Mouse (Mus musculus) left cerebral cortex, postnatal 10 days (tissue): Measurements from ENCODE around the gene Bcs1l. TPM values are rescaled to one million over a fixed set of nuclear protein-coding genes. Genes with fewer than 3 reads are reported as not detected.

Experiments
- DNase-seq, 2 experiments: peaks; one replicate each; pipeline ENCODE4 v3.0.0; 2021 to 2022; ENCODE audit warnings: low spot score in 2 of 2, mixed read lengths in 1 of 2; ENCODE audit errors: extremely low spot score in 1 of 2
- intact Hi-C: fragments of 180-260 bp; cut with DNase I; formaldehyde crosslinking; loops from one replicate; pipeline ENCODE4 v1.15.1; 2025
- total RNA-seq, 2 experiments: library from RNA; stranded (reverse); gene quantifications; 2 replicates each; pipeline ENCODE4 v1.2.3; 2021

The Bcs1l gene
- 10 to 100 TPM; 21.2 to 23.1 TPM for total RNA-seq

GRCm38 (mm10) chr1:74587773-74588445, at the start of gene Bcs1l, which contains the start of gene Zfp142:
Gene Bcs1l (plus strand): TSS chr1:74588289.
Gene Zfp142 (minus strand): TSS chr1:74588246.
- intact Hi-C loops = no loop called here

DNA sequence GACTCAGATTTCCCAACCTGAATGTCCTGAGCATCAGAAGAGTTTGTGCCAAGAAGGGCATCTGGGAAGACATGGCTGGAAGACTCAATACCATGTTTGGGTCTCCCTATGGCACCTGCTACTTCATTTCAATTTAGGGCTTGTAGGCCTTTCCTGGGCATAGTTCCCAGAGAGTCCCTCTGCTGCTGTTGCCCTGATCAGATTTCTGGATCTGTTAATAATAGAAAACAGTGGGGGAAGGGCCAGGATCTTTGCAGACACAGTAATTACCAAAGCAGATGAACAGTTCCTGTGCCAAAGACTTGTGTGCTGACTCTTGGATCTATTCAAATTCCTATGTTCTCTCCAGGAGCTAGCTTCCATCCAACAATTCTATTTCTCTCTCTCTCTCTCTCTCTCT, 49.4 kb upstream of the Bcs1l start:
- DNase-seq = peak in 1 of 2 experiments; percentile 55
- intact Hi-C loops = no loop called here

More at GRCm38 (mm10) chr1:74587773-74588445, at the start of gene Bcs1l, which contains the start of gene Zfp142:
- DNase-seq = peak; percentile 99

DNA sequence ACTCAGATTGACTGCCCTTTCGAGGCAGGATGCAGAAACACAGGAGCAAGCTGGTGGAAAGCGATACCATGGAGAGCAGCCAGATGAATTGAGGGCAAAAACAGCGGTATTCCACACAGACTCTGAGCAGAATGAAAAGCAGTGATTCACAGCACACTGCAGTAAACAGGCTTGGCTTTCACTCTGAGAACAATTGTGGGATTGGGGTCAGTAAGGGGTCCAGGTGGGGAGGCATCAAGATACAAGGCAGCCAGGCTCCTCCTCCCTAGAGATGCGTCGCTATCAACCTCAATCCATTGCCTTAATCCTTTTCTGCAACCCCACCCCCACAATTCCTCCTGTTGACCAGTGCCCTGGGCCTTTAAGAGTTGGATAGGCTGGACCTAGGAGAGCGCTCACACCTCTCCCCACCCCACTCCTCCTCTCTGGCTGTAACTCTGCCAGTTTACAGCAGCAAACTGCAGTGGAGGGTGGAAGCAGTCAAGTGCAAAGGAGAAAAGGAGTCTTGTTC, 45.6 kb upstream of the Bcs1l start, which contains the start of gene Plcd4:
TSS of gene Plcd4 (plus strand) at position 438 of the 511 bp plus-strand sequence.
- intact Hi-C loops = no loop called here
- DNase-seq = peak; percentile 20 to 35

DNA sequence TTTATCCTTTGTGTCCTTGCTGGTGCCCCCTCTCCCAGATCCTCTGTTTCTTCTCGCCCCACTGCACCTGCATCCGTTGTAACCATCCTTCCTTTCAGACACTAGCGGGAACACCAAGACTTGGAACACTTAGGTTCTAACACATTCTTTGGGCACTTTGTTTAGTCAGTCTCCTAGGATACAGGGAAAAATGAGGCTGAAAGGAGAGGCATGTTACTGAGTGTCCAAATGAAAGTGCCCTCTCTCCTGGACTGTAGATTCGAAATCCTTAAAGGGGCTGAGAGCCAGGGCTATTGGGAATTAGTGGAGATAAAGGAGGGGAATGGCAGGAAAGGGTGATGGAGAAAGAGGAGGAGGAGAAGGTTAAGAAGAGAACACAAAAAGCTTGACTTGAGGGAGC, 43.9 kb upstream of the Bcs1l start, which contains the start of gene Usp37:
TSS of gene Usp37 (minus strand) at position 101 of the 400 bp plus-strand sequence.
- intact Hi-C loops = no loop called here
- no peak for DNase-seq

- DNase-seq = no peak
- intact Hi-C loops = no loop called here
Observed at GRCm38 (mm10) chr1:74559061-74559460, 29.0 kb upstream of the Bcs1l start.

- no peak for DNase-seq
- intact Hi-C loops = no loop called here
Observed at GRCm38 (mm10) chr1:74565834-74566233, 22.3 kb upstream of the Bcs1l start.

GRCm38 (mm10) chr1:74569739-74570719, 18.1 kb upstream of the Bcs1l start:
- intact Hi-C loops = loop anchor here (5.0 to 10.0 kb wide), 2 partner anchors 43 to 95 kb away; no protein-coding TSS in a partner anchor
- DNase-seq = no peak

DNA sequence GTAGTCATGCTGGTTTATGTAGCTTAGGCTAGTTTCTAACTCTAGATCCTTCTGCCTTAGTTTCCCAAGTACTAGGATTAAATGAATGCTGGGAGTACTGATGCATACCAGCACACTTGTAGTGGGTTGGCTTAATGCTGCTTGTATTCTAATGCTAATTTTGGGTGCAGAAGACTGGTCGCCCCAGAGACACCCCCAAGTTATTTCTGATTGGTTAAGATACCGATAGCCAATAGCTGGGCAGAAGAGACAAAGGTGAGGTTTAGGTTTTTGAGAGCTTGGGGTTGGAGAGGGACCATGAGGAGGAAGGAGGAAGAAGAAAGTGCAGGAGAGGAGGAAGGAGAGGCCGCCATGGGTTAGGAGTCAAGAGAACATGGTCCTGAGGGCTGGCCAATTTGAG, 5.5 kb upstream of the Bcs1l start:
- intact Hi-C loops = no loop called here
- no peak for DNase-seq

DNA sequence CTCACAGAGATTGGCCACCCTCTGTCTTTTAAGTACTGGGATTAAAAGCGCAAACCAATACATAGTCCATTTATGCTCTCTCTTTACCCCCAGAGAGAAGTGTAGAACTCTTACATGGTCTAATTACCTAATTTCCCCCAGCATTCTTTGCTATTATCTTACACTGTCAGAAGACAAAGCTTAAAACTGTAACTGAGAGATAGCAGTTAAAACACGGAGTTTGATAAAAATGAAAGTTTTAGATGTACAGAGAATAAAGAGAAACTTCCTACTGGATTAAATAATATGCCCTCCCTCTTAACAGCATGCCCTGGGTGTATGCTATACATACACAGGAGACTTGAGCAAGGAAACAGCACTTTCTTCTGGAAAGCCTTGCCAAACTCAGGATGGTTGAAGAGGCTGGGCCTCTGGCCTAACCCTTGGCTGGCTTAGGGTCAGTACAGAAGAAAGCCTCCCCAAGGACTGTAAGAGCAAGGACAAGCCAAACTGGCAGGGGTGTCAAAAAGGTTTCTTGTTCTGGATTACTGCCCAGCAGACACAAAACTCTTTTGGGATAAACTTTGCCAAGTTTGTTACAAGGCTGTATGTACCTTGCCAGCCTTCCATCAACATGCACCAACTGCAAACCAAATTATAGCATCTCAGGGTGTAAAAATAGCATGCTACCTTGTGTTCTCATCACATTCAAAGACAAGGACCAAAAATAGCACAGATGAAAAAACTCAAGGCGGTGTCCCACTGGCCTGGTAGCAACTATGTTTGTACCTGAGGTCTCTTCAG, 3.3 kb upstream of the Bcs1l start:
- DNase-seq = no peak
- intact Hi-C loops = no loop called here

GRCm38 (mm10) chr1:74587233-74587772, 786 bp upstream of the Bcs1l start:
- intact Hi-C loops = no loop called here
- no peak for DNase-seq

- DNase-seq = no peak
Observed at GRCm38 (mm10) chr1:74594434-74594833, 6.3 kb downstream of the Bcs1l start.

GRCm38 (mm10) chr1:74600501-74601266, 12.6 kb downstream of the Bcs1l start:
- intact Hi-C loops = no loop called here
- DNase-seq = no peak

More at GRCm38 (mm10) chr1:74594434-74594833, 6.3 kb downstream of the Bcs1l start:
- intact Hi-C loops = no loop called here

DNA sequence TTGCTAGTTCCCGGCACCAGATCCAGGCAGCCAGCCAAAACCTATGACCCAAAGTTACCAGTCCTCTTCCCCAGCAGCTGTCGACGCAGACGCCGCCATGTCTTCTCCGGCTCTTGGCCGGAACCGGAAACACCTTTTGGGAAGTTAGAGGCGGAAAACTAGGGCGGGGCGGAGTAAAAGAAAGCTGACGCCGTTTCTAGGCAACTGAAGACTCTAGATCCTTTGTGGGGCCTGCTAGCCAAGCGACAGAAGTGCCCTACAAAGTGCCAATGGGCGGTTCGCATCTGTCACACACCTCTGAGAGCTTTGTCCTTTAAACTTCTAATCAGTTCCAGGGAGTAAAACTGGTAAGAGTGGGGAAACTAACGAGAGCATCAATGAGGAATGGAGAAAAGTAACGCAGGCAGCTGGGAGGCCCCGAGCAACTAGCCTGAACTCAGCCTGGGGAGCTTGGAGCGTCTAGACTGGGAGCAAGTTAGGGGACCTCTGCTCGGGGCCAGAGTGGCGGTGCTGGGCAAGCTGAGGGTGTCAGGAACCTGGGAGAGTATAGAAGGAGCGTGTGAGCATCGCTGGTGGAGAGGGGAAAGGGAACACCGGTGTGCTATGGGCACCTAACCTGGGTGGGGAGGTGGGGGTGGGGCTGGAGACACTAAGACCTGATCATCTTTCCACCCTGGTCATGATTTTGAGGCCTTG, 13.3 kb downstream of the Bcs1l start, which contains the start of the genes Rnf25 and Stk36:
TSS of gene Rnf25 (minus strand) at position 131 of the 696 bp plus-strand sequence.
TSS of gene Stk36 (plus strand) at position 179 of the 696 bp plus-strand sequence.
- intact Hi-C loops = no loop called here
- DNase-seq = peak; percentile 89 to 90

DNA sequence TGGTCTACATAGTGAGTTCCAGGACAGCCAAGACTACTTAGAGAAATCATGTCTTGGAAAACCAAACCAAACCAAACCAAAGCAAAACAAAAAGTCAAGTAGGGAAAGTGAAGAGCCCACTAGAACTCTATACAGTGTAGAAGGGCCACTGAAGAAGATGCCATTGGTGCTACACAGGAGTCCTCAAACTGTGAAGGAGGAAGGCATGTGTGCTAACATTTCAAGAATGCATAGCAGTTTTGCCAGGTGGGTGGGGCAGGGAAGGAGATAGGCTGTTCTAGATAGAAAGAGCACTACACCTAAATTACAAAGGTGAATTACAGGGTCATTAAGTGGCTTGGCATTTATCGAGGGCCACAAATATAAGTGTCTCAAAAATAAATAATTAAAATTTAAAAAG, 36.1 kb downstream of the Bcs1l start:
- intact Hi-C loops = no loop called here
- DNase-seq = no peak

- intact Hi-C loops = no loop called here
- no peak for DNase-seq
Observed at GRCm38 (mm10) chr1:74626076-74626475, 38.0 kb downstream of the Bcs1l start.

GRCm38 (mm10) chr1:74628001-74628400, 39.9 kb downstream of the Bcs1l start:
- intact Hi-C loops = no loop called here
- peak in 1 of 2 experiments; percentile 34 for DNase-seq

GRCm38 (mm10) chr1:74632734-74633133, 44.6 kb downstream of the Bcs1l start:
- intact Hi-C loops = no loop called here
- no peak for DNase-seq
